Mouse (Mus musculus) heart, embryonic 14.5 days (tissue): ENCODE data around the gene Stk16. TPM values are rescaled to one million over a fixed set of nuclear protein-coding genes. Genes with fewer than 3 reads are reported as not detected.

ENCODE experiments used
- ATAC-seq: fragments of 200-750 bp; cut with Nextera tagmentation; 2 replicates; pipeline ENCODE4 v1.8.0; 2017; ENCODE audit warnings: low read depth, moderate TSS enrichment; ENCODE audit not compliant: insufficient number of reproducible peaks, insufficient read depth, low FRiP score
- H3K27ac ChIP-seq, 2 experiments: fragments of 200-500 bp in 1 of 2; fragments of 300-500 bp in 1 of 2; sonication (generic) in 1 of 2; replicated peaks in 1 of 2; 2 replicates each; pipeline ENCODE4 v1.5.1; 2012 to 2014; ENCODE audit warnings: low read depth in 2 of 2, low read length in 2 of 2, control low read depth in 1 of 2, mild to moderate bottlenecking in 1 of 2, mixed read lengths in 1 of 2; ENCODE audit not compliant: control insufficient read depth in 1 of 2, insufficient read depth in 1 of 2
- H3K27me3 ChIP-seq: fragments of 300-500 bp; sonication (generic); 2 replicates; pipeline ENCODE4 v1.6.1; 2014; ENCODE audit warnings: mild to moderate bottlenecking, low read length, control low read depth; ENCODE audit not compliant: control insufficient read depth, insufficient read depth
- H3K36me3 ChIP-seq: fragments of 300-500 bp; sonication (generic); 2 replicates; pipeline ENCODE4 v1.6.1; 2014; ENCODE audit warnings: mild to moderate bottlenecking, control low read depth, low read length, mixed read lengths; ENCODE audit not compliant: control insufficient read depth, insufficient read depth
- H3K4me1 ChIP-seq, 2 experiments: fragments of 200-500 bp in 1 of 2; fragments of 300-500 bp in 1 of 2; sonication (generic) in 1 of 2; 2 replicates each; pipeline ENCODE4 v1.6.1; 2012 to 2014; ENCODE audit warnings: low read length in 2 of 2, control low read depth in 1 of 2, mixed read lengths in 1 of 2; ENCODE audit not compliant: control insufficient read depth in 2 of 2, insufficient read depth in 2 of 2
- H3K4me2 ChIP-seq: fragments of 300-500 bp; sonication (generic); 2 replicates; pipeline ENCODE4 v1.6.1; 2014; ENCODE audit warnings: mild to moderate bottlenecking, low read length
- H3K4me3 ChIP-seq, 2 experiments: fragments of 200-500 bp in 1 of 2; fragments of 300-500 bp in 1 of 2; sonication (generic) in 1 of 2; 2 replicates each; pipeline ENCODE4 v1.5.1; 2012 to 2014; ENCODE audit warnings: low read length in 2 of 2, mild to moderate bottlenecking in 2 of 2, control low read depth in 1 of 2, low read depth in 1 of 2, moderate library complexity in 1 of 2; ENCODE audit not compliant: control insufficient read depth in 1 of 2, insufficient read depth in 1 of 2
- H3K9ac ChIP-seq: fragments of 300-500 bp; sonication (generic); 2 replicates; pipeline ENCODE4 v1.6.1; 2014; ENCODE audit warnings: mild to moderate bottlenecking, low read length
- H3K9me3 ChIP-seq: fragments of 300-500 bp; sonication (generic); 2 replicates; pipeline ENCODE4 v1.6.1; 2016; ENCODE audit warnings: low read length, control low read depth; ENCODE audit not compliant: control insufficient read depth
- WGBS: fragments of 180-500 bp; shearing (Covaris S2); extraction: QIAGEN DNeasy Blood & Tissue Kit; methylation state at CpG from one replicate; pipeline ENCODE4 v1.1.7; 2014; 5-methylcytosine and 5-hydroxymethylcytosine counted together
- polyA plus RNA-seq: library from polyadenylated mRNA; unstranded; fragments of >200 nt; fragmentation: Nextera tagmentation; extraction: Ambion mirVana; gene quantifications from 2 replicates; pipeline ENCODE4 v1.2.1, GENCODE M21; 2014

The Stk16 gene
- polyA plus RNA-seq = 81.9 and 86.2 TPM in 2 replicates

DNA sequence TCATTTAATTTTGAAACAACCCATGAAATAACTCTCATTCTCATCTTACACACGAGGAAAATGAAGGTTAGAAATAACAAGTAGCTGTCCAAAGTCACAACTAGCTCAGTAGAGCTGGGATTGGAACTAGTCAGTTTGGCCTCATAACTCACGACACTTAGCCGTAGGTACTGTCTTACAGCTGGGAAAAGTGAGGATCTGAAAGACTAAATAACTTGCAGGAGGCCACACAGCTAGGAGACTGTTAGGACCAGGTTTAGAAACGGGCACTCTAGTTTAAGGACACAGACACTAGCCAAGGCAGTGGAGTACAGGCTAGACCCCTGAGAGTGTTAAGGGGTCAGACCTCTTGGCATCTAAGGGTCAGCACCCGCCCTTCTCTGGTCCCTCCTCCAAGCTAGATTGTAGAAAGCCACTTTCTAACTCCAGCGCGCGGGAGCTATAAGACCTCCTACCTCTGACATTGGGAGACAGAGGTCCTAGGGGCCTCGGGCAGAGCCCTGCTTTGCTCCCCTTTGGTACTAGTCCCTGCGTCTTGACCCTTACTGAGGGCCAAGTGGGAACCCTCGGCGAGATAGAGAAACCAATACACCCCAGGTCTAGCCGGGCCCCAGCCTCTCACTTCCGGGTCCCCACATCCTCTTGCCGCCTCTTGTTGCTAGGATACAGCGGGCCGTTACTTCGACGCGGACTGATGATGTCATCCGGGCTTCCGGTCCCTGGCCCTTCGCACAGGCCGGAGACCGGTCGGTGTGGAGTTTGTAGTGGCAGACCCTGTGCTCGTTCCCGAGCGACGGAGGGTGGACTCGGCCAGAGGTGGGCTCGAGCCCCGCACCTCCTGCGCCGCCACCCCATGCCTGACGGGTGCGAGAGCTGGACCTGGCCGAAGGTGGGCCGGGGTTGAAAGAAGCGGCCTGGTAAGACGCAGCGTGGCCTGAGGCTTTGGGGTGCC is at the start of gene Stk16, which contains the start of gene Glb1l:
Stk16 (plus strand) TSS at position 703 of the 952 bp plus-strand sequence.
Glb1l (minus strand) TSS at position 678 of the 952 bp plus-strand sequence.
- WGBS = 5% methylated on average over 42 of the region's 42 CpGs

GRCm38 (mm10) chr1:75168093-75168471 is 42.6 kb upstream of the Stk16 start:
- Histone ChIP-seq H3K4me2 (peak overlapping the region; percentile 77), H3K27ac (peak overlapping the region; percentile 58 to 83), H3K36me3 (peaks cover 34% of the 10 kb centered on the region), H3K4me1 (peaks cover 5 to 9% of the 10 kb centered on the region in 2 experiments), H3K9me3 (no peaks in the 10 kb centered on the region), H3K27me3 (no peaks in the 10 kb centered on the region), H3K4me3 (peak overlapping the region; percentile 51 to 83), H3K9ac (peak overlapping the region; percentile 81)
- 11% methylated on average over 7 of the region's 7 CpGs for WGBS
- 0 out of 2 replicates have a peak, but pooled peaks have one; percentile 6 for ATAC-seq

More for the DNA sequence above, at the start of gene Stk16, which contains the start of gene Glb1l:
- Histone ChIP-seq H3K27me3 (peaks cover 6% of the 10 kb centered on the region; the same call in 1 of the 2 replicates), H3K27ac (peak within 1 kb of the TSS in 1 of 2 experiments; percentile 15; a peak in 2 of 4 replicates), H3K9ac (peak within 1 kb of the TSS; percentile 97), H3K4me2 (peak within 1 kb of the TSS; percentile 93), H3K4me1 (peaks cover 10 to 16% of the 10 kb centered on the region in 2 experiments; a peak in 3 of 4 replicates), H3K4me3 (peak within 1 kb of the TSS; percentile 71 to 97), H3K36me3 (peaks cover 38% of the 10 kb centered on the region), H3K9me3 (no peaks in the 10 kb centered on the region)
- peak; percentile 91 for ATAC-seq

GRCm38 (mm10) chr1:75168472-75169464 is 41.9 kb upstream of the Stk16 start, which contains the start of gene Zfand2b:
TSS of gene Zfand2b (plus strand) at chr1:75168646.
- Histone ChIP-seq H3K27me3 (no peaks in the 10 kb centered on the region), H3K27ac (peak within 1 kb of the TSS; percentile 58 to 83), H3K4me1 (peaks cover 5 to 9% of the 10 kb centered on the region in 2 experiments), H3K4me2 (peak within 1 kb of the TSS; percentile 77), H3K36me3 (peaks cover 41% of the 10 kb centered on the region), H3K9ac (peak within 1 kb of the TSS; percentile 81), H3K9me3 (no peaks in the 10 kb centered on the region), H3K4me3 (peak within 1 kb of the TSS; percentile 75 to 83)
- 1% methylated on average over 57 of the region's 59 CpGs for WGBS
- ATAC-seq = peak; percentile 98

DNA sequence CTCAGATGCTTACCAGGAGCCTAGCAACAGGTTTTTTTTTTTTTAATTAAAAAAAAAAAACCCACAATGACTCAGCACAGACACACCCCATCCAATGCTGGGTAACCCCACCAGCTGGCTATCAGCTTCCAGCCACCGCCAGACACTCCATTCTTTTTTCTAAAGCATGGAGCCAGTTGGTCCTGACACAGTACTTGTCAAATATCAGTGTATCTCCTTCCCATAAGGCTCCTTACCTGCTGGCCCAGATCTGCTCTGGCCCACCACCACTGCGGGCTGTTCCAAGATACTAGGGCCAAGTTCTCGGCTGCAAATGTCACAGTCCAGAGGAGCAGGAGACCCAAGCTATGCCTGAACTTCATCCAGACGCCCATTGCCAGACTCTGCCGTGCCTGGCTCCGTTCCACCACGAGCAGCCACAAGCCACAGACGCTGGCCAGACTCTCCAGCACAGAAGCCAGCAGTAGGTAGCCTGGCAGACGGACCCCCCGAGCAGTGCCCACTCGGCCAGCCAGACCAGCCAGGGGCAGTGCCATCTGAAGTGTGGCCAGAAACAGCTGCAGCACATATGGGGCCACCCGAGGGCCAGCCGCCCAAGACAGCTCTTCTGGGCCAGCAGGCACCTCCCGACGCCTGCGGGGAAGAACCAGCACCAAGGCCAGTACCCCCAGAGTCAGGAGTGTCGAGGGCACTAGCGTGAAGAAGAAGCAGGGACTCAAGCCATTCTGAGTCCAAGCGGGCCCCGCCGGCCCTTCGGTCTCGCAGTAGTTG is 31.1 kb upstream of the Stk16 start:
- Histone ChIP-seq H3K4me2 (peak overlapping the region; percentile 97), H3K27ac (peak overlapping the region in 1 of 2 experiments; percentile 35; a peak in 1 of 4 replicates), H3K9ac (peak overlapping the region; percentile 73), H3K4me1 (peaks cover 4 to 14% of the 10 kb centered on the region in 2 experiments; a peak in 3 of 4 replicates), H3K9me3 (no peaks in the 10 kb centered on the region), H3K36me3 (peaks cover 64% of the 10 kb centered on the region), H3K27me3 (no peaks in the 10 kb centered on the region), H3K4me3 (peak overlapping the region; percentile 62 to 63)
- peak; percentile 14; the same call in 1 of the 2 replicates for ATAC-seq
- 7% methylated on average over 22 of the region's 23 CpGs for WGBS

- H3K4me2 ChIP-seq = peak within 1 kb of the TSS; percentile 97
- H3K27ac ChIP-seq = peak within 1 kb of the TSS in 1 of 2 experiments; percentile 35; a peak in 1 of 4 replicates
- no peaks in the 10 kb centered on the region for H3K27me3 ChIP-seq
- H3K36me3 ChIP-seq = peaks cover 64% of the 10 kb centered on the region
- under 1% methylated on average over 30 of the region's 31 CpGs for WGBS
- peak within 1 kb of the TSS; percentile 62 to 63 for H3K4me3 ChIP-seq
- H3K9ac ChIP-seq = peak within 1 kb of the TSS; percentile 73
- ATAC-seq = peak; percentile 82
- H3K4me1 ChIP-seq = peaks cover 4 to 14% of the 10 kb centered on the region in 2 experiments; a peak in 3 of 4 replicates
- no peaks in the 10 kb centered on the region for H3K9me3 ChIP-seq
Observed at GRCm38 (mm10) chr1:75180105-75180590, 30.5 kb upstream of the Stk16 start, which contains the start of gene Abcb6. TSS of gene Abcb6 (minus strand) at chr1:75180392.

- Histone ChIP-seq H3K27ac (0 out of 4 replicates have a peak overlapping the region, but pooled peaks of 1 of the 2 experiments have one; percentile 9), H3K4me2 (peak overlapping the region; percentile 97), H3K36me3 (peaks cover 65% of the 10 kb centered on the region), H3K27me3 (no peaks in the 10 kb centered on the region), H3K4me1 (peaks cover 4 to 14% of the 10 kb centered on the region in 2 experiments; a peak in 3 of 4 replicates), H3K9ac (peak overlapping the region; percentile 52), H3K9me3 (no peaks in the 10 kb centered on the region), H3K4me3 (peak overlapping the region in 1 of 2 experiments; percentile 62; a peak in 1 of 4 replicates)
- ATAC-seq = no peak
- WGBS = 22% methylated on average over 7 of the region's 7 CpGs
Observed at GRCm38 (mm10) chr1:75180741-75181140, 29.9 kb upstream of the Stk16 start.
